Comparison of ENCODE assay signal across 8 mouse cellular contexts in the genomic region with DNA sequence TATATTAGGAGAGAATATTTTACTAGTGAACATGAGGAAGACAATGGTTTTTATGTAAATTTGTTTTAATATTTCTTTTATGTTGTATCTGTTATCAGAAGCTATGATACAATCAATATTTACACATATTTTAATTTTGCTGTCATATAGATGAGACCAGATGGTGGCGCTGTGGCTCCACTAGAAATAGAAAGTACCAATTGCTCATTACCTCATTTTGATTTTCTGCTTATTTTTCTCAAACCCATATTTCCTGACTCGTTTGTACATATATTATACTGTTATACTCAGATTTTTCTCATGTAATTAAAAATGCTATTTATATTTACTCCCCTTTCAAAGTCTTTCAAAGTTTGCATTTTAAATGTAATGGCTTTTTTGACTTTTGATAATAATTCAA.
DNase-seq lines count a peak whose midpoint lies in the region; ATAC-seq and TF ChIP-seq lines count a peak whose summit lies in the region.

No protein-coding gene starts in this region.

- no peak for ATAC-seq in heart, postnatal 0 days (ENCODE audit: insufficient read depth, low read depth)
- ATAC-seq in heart, embryonic 12.5 days (ENCODE audit: insufficient number of reproducible peaks, low FRiP score), result no peak
- 0 out of 2 replicates have a peak, but pooled peaks have one; percentile 36 for ATAC-seq in forebrain, embryonic 16.5 days
- ATAC-seq in midbrain, embryonic 15.5 days (replicated peaks), result 0 out of 2 replicates have a peak, but pooled peaks have one; percentile 45

- H3K36me3 ChIP-seq in heart, postnatal 0 days (replicated peaks; ENCODE audit: control insufficient read depth, insufficient read depth, low read length), result no peaks in the 10 kb centered on the region
- H3K36me3 ChIP-seq in heart, embryonic 12.5 days, result no peaks in the 10 kb centered on the region
- no peaks in the 10 kb centered on the region for H3K36me3 ChIP-seq in forebrain, embryonic 16.5 days (ENCODE audit: control insufficient read depth, insufficient read depth)
- H3K36me3 ChIP-seq in midbrain, embryonic 15.5 days (replicated peaks), result no peaks in the 10 kb centered on the region

- 7% methylated on average over 2 of the region's 2 CpGs for WGBS in heart, postnatal 0 days
- WGBS in heart, embryonic 12.5 days, result 4% methylated on average over 2 of the region's 2 CpGs
- 2% methylated on average over 2 of the region's 2 CpGs for WGBS in forebrain, embryonic 16.5 days
- WGBS in midbrain, embryonic 15.5 days, result 14% methylated on average over 2 of the region's 2 CpGs

- DNase-seq in heart, postnatal 0 days (ENCODE audit: low spot score), result peak; percentile 46
- peak; percentile 42 for DNase-seq in 416B (ENCODE audit: low read depth)
- peak; percentile 26 for DNase-seq in ZHBTc4 (ENCODE audit: low read depth, low spot score)
- peak; percentile 64 to 76 for DNase-seq in layer of hippocampus, postnatal 10 days (ENCODE audit: low spot score in 2 of 2)
- no peak for DNase-seq in thymus, postnatal 10 days (ENCODE audit: low spot score in 2 of 2)

- no peaks in the 10 kb centered on the region for H3K4me1 ChIP-seq in heart, postnatal 0 days (ENCODE audit: control insufficient read depth, insufficient read depth)
- no peaks in the 10 kb centered on the region for H3K4me1 ChIP-seq in heart, embryonic 12.5 days (replicated peaks)
- no peaks in the 10 kb centered on the region for H3K4me1 ChIP-seq in forebrain, embryonic 16.5 days (replicated peaks; ENCODE audit: control insufficient read depth, insufficient read depth, low read length)
- no peaks in the 10 kb centered on the region for H3K4me1 ChIP-seq in midbrain, embryonic 15.5 days

- TF ChIP-seq EP300 in heart, postnatal 0 days (IDR thresholded peaks at IDR 0.05; ENCODE audit: low read depth), result no peak

- no peak overlapping the region for H3K4me3 ChIP-seq in heart, postnatal 0 days (ENCODE audit: low read depth, low read length)
- H3K4me3 ChIP-seq in heart, embryonic 12.5 days, result no peak overlapping the region
- H3K4me3 ChIP-seq in forebrain, embryonic 16.5 days (replicated peaks; ENCODE audit: low read length), result no peak overlapping the region
- H3K4me3 ChIP-seq in midbrain, embryonic 15.5 days, result no peak overlapping the region

- no peaks in the 10 kb centered on the region for H3K9me3 ChIP-seq in heart, postnatal 0 days (replicated peaks; ENCODE audit: control insufficient read depth, low read length)
- no peaks in the 10 kb centered on the region for H3K9me3 ChIP-seq in heart, embryonic 12.5 days (replicated peaks)
- H3K9me3 ChIP-seq in forebrain, embryonic 16.5 days (ENCODE audit: control insufficient read depth, low read length), result no peaks in the 10 kb centered on the region
- H3K9me3 ChIP-seq in midbrain, embryonic 15.5 days, result no peaks in the 10 kb centered on the region

- no peak overlapping the region for H3K4me2 ChIP-seq in heart, postnatal 0 days (ENCODE audit: low read depth, low read length)
- no peak overlapping the region for H3K4me2 ChIP-seq in heart, embryonic 12.5 days
- H3K4me2 ChIP-seq in forebrain, embryonic 16.5 days (ENCODE audit: low read length), result no peak overlapping the region
- H3K4me2 ChIP-seq in midbrain, embryonic 15.5 days, result no peak overlapping the region

- no peak overlapping the region for H3K9ac ChIP-seq in heart, postnatal 0 days (replicated peaks; ENCODE audit: low read depth, low read length)
- no peak overlapping the region for H3K9ac ChIP-seq in heart, embryonic 12.5 days
- no peak overlapping the region for H3K9ac ChIP-seq in forebrain, embryonic 16.5 days (replicated peaks; ENCODE audit: low read depth, low read length)
- H3K9ac ChIP-seq in midbrain, embryonic 15.5 days, result no peak overlapping the region

- peak; percentile 74 for TF ChIP-seq CTCF in heart, postnatal 0 days (IDR thresholded peaks at IDR 0.05; ENCODE audit: low read depth)

- no peaks in the 10 kb centered on the region for H3K27me3 ChIP-seq in heart, postnatal 0 days (ENCODE audit: control insufficient read depth, insufficient read depth, low read length)
- no peaks in the 10 kb centered on the region for H3K27me3 ChIP-seq in heart, embryonic 12.5 days (replicated peaks)
- no peaks in the 10 kb centered on the region for H3K27me3 ChIP-seq in forebrain, embryonic 16.5 days (replicated peaks; ENCODE audit: control insufficient read depth, insufficient read depth, low read length)
- H3K27me3 ChIP-seq in midbrain, embryonic 15.5 days (replicated peaks), result no peaks in the 10 kb centered on the region

- H3K27ac ChIP-seq in heart, postnatal 0 days (ENCODE audit: low read depth), result no peak overlapping the region
- no peak overlapping the region for H3K27ac ChIP-seq in heart, embryonic 12.5 days (ENCODE audit: poor library complexity, severe bottlenecking)
- H3K27ac ChIP-seq in forebrain, embryonic 16.5 days (ENCODE audit: low read length), result no peak overlapping the region
- H3K27ac ChIP-seq in midbrain, embryonic 15.5 days, result no peak overlapping the region

Comparison
In these comparisons a context has a peak if more than half of its experiments do, and no peak if none do; other contexts are left out.
1. ATAC-seq: peak in forebrain, embryonic 16.5 days (single experiment) and midbrain, embryonic 15.5 days (single experiment); none in heart, postnatal 0 days (single experiment) and heart, embryonic 12.5 days (single experiment).
2. DNase-seq: peak in heart, postnatal 0 days (single experiment), 416B (single experiment), ZHBTc4 (single experiment) and layer of hippocampus, postnatal 10 days (2 of 2); none in thymus, postnatal 10 days (0 of 2).